Mouse (Mus musculus) urinary bladder, postnatal 0 days (tissue): ENCODE measurements around the gene Gprc5a. TPM values are rescaled to one million over a fixed set of nuclear protein-coding genes. Genes with fewer than 3 reads are reported as not detected.

Source experiments
- polyA plus RNA-seq: library from polyadenylated mRNA; unstranded; fragments of >200 nt; fragmentation: Nextera tagmentation; extraction: Ambion mirVana; gene quantifications from 2 replicates; pipeline ENCODE4 v1.2.1, GENCODE M21; 2015

Gene Gprc5a
- polyA plus RNA-seq = 14.7 and 16.3 TPM in 2 replicates

GRCm38 (mm10) chr6:135065236-135065957 is at the start of gene Gprc5a:
Gprc5a (plus strand) TSS chr6:135065651.

GRCm38 (mm10) chr6:135118183-135118582 is 52.7 kb downstream of the Gprc5a start, which contains the start of gene Gprc5d:
Gprc5d (minus strand) TSS chr6:135118283.

Other genes starting within 250 kb of the Gprc5a start
- 5.7 and 6.2 TPM in 2 replicates for gene Crebl2, start 235.5 kb upstream of the Gprc5a start, polyA plus RNA-seq
- 7.8 and 7.9 TPM in 2 replicates for gene Gpr19, start 167.1 kb upstream of the Gprc5a start, polyA plus RNA-seq
- 16.3 and 17.8 TPM in 2 replicates for gene Cdkn1b, start 145.2 kb upstream of the Gprc5a start, polyA plus RNA-seq
- 1.3 and 2.0 TPM in 2 replicates for gene Apold1, start 83.9 kb upstream of the Gprc5a start, polyA plus RNA-seq
- 52.1 and 58.5 TPM in 2 replicates for gene Ddx47, start 54.0 kb upstream of the Gprc5a start, polyA plus RNA-seq
- 0.12 TPM in 1 of 2 replicates, not detected in the other for gene Gprc5d, start 52.6 kb downstream of the Gprc5a start, polyA plus RNA-seq
- 3.9 and 4.3 TPM in 2 replicates for gene Fam234b, start 132.3 kb downstream of the Gprc5a start, polyA plus RNA-seq
- 17.8 and 21.6 TPM in 2 replicates for gene Hebp1, start 132.4 kb downstream of the Gprc5a start, polyA plus RNA-seq
- 0.39 and 0.53 TPM in 2 replicates for gene Gsg1, start 188.7 kb downstream of the Gprc5a start, polyA plus RNA-seq
- 1.1 and 1.7 TPM in 2 replicates for gene Pbp2, start 244.8 kb downstream of the Gprc5a start, polyA plus RNA-seq